Mouse (Mus musculus) liver, adult 2 months (tissue): ENCODE measurements around the gene Ryk.

Experiments
- CTCF ChIP-seq: fragments of 200-500 bp; IDR thresholded peaks from 2 replicates; pipeline ENCODE4 v1.5.1; 2011; ENCODE audit warnings: low read depth, low read length, control low read depth
- POLR2A ChIP-seq: fragments of 200-500 bp; IDR thresholded peaks from 2 replicates; pipeline ENCODE4 v1.6.1; 2011; ENCODE audit warnings: low read length, control low read depth; ENCODE audit not compliant: insufficient read depth; ENCODE audit errors: extremely low read depth

DNA sequence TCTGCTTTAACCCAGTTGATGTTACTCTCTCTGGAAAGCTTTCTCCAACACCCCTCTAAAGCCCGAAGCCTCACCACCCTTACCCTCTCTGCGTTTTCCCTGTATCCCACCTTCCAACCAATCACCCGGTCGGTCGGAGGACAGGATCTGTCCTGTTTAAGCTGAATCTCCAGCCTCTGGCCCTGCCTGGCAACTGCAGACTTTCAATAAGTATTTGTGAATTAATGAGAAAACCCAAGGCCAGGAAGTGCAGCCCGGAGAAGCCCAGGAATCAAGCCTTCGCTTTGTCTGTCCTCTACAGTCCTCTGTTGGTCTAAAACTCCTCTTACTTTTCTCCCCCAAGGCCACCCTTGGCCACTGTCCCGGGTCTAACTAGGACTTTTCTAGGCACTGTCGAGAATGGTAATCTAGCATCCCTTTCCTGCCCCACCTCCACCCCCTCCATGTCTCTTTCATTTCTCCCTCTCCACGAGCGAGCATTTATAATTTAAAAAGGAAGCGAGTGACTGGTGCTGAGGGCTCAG lies 41.4 kb upstream of the Ryk start:
- TF ChIP-seq CTCF (no peak), POLR2A (no peak)
